Mouse (Mus musculus): Measurements from ENCODE around the gene Gsta4. TPM values are rescaled to one million over a fixed set of nuclear protein-coding genes. Genes with fewer than 3 reads are reported as not detected.
"Not testable (repeated sequence)": the region's sequence is repeated elsewhere in the genome, so short reads cannot be mapped to it uniquely, and the experiment has no call there.

Gene Gsta4
- polyA plus RNA-seq, 1 experiment = 323 TPM

DNA sequence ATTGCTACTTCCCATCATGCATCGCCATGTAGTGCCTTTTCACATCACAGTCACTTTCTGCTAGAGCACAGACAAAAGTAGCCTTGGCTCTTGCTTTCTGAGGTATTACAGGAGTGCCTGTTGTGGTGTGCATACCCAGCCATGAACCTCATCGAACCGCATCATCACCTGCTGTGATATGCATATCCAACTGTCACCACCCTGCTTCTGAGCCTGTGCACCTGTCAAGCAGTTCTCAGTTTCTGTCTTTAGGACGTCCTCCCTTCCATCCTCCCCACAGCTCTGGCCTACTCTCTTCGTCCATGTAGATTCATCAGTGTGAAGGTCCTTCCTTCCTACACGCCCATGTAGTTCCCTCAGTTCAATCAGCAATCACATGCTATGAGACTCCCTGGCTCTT is 34.4 kb upstream of the Gsta4 start:
- Histone ChIP-seq H3K27ac (ENCODE audit: insufficient read depth, low read length) (no peak overlapping the region), H3K36me3 (ENCODE audit: control insufficient read depth, insufficient read depth, low read length, poor library complexity, severe bottlenecking) (no peaks in the 10 kb centered on the region), H3K4me3 (ENCODE audit: low read depth, low read length) (no peak overlapping the region), H3K9ac (ENCODE audit: low read depth, poor library complexity, severe bottlenecking) (no peak overlapping the region), H3K4me1 (ENCODE audit: control insufficient read depth, insufficient read depth, low read length) (no peaks in the 10 kb centered on the region), H3K27me3 (ENCODE audit: control insufficient read depth, insufficient read depth, low read length, poor library complexity, severe bottlenecking) (no peaks in the 10 kb centered on the region), H3K9me3 (replicated peaks; ENCODE audit: control insufficient read depth, insufficient read depth, low read length, poor library complexity, severe bottlenecking) (no peaks in the 10 kb centered on the region)
- TF ChIP-seq EP300 (IDR thresholded peaks at IDR 0.05; ENCODE audit: insufficient read depth, low read depth, low read length) (no peak), POLR2A (IDR thresholded peaks at IDR 0.05; ENCODE audit: insufficient read depth, low read length) (no peak), CTCF (IDR thresholded peaks at IDR 0.05; ENCODE audit: low read depth, low read length) (no peak)

DNA sequence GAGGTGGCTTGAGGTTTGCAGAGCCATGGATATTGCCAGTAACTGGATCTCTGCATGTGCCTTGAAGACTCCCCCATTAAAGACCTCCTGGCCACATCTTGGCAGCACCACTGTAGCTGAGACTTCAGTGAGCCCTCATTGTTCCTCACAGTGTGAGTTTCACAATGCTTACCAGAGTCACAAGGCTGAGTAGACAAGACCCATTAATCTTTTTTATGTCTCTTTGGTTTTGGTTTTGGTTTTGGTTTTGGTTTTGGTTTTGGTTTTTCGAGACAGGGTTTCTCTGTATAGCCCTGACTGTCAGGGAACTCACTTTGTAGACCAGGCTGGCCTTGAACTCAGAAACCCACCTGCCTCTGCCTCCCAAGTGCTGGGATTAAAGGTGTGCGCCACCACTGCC is 32.8 kb upstream of the Gsta4 start:
- not testable (repeated sequence) for H3K27me3 ChIP-seq (ENCODE audit: control insufficient read depth, insufficient read depth, low read length, poor library complexity, severe bottlenecking); H3K36me3 ChIP-seq (ENCODE audit: control insufficient read depth, insufficient read depth, low read length, poor library complexity, severe bottlenecking); H3K9me3 ChIP-seq (replicated peaks; ENCODE audit: control insufficient read depth, insufficient read depth, low read length, poor library complexity, severe bottlenecking); H3K27ac ChIP-seq (ENCODE audit: insufficient read depth, low read length); H3K4me3 ChIP-seq (ENCODE audit: low read depth, low read length); H3K4me1 ChIP-seq (ENCODE audit: control insufficient read depth, insufficient read depth, low read length); H3K9ac ChIP-seq (ENCODE audit: low read depth, poor library complexity, severe bottlenecking)

DNA sequence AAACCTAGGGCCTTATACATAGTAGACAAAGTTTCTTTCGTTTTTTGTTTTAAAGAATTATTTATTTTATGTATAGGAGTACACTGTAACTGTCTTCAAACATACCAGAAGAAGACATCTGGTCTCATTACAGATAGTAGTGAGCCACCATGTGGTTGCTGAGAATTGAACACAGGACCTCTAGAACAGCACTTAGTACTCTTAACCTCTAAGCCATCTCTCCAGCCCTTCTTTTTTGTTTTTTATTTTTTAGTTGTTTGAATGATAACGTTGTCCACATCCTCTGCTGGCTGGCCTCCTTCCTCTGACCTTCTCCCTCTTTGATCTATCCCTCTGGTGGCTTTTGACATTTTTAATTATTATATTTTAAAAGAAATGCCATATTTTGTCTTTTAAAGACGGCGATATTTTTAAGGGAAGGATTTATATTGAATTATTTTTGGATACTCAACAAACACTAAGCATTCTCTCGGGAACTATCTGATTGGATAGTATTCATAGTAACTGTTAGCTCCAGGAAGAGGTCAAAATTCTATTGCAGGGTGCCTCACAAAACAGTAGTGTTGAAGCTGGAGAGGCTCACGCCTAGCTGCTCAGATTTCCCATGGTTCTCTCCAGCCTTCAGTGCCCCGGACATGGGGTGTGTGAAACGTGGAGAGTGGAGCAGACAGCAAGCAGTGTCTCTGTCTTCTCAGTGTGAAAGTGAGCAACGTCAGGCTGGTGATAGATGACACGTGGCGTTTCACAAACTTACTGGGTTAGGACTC is 28.2 kb upstream of the Gsta4 start:
- TF ChIP-seq POLR2A (IDR thresholded peaks at IDR 0.05; ENCODE audit: insufficient read depth, low read length) = no peak
- TF ChIP-seq EP300 (IDR thresholded peaks at IDR 0.05; ENCODE audit: insufficient read depth, low read depth, low read length) = no peak
- TF ChIP-seq CTCF (IDR thresholded peaks at IDR 0.05; ENCODE audit: low read depth, low read length) = no peak
- Histone ChIP-seq H3K27me3 (ENCODE audit: control insufficient read depth, insufficient read depth, low read length, poor library complexity, severe bottlenecking) (no peaks in the 10 kb centered on the region), H3K4me1 (ENCODE audit: control insufficient read depth, insufficient read depth, low read length) (no peaks in the 10 kb centered on the region), H3K9me3 (replicated peaks; ENCODE audit: control insufficient read depth, insufficient read depth, low read length, poor library complexity, severe bottlenecking) (no peaks in the 10 kb centered on the region), H3K36me3 (ENCODE audit: control insufficient read depth, insufficient read depth, low read length, poor library complexity, severe bottlenecking) (no peaks in the 10 kb centered on the region), H3K27ac (ENCODE audit: insufficient read depth, low read length) (no peak overlapping the region), H3K4me3 (ENCODE audit: low read depth, low read length) (no peak overlapping the region), H3K9ac (ENCODE audit: low read depth, poor library complexity, severe bottlenecking) (no peak overlapping the region)

DNA sequence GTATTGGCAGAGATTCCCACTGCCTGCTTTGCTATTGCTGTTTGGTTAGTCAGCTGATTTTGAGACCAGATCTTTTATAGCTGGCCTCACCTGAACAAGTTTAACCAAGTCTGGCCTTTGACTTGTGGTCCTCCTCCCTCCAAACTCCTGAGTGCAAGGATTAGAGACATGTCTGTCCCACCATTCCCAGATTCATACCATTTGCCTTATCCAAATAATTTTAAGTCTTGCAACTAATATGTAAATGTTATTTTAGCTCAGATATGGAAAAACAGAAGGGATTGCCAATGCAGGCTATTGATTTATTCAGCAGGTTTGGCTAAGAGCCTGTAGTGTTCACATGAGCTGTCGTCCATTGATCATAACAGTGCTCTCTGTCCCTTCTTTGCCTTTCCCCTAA is 25.4 kb upstream of the Gsta4 start:
- 0 out of 2 replicates have a peak, but pooled peaks cover 4% of the 10 kb centered on the region for H3K36me3 ChIP-seq (ENCODE audit: control insufficient read depth, insufficient read depth, low read length, poor library complexity, severe bottlenecking)
- H3K4me1 ChIP-seq (ENCODE audit: control insufficient read depth, insufficient read depth, low read length) = no peaks in the 10 kb centered on the region
- TF ChIP-seq EP300 (IDR thresholded peaks at IDR 0.05; ENCODE audit: insufficient read depth, low read depth, low read length) = no peak
- no peak for TF ChIP-seq POLR2A (IDR thresholded peaks at IDR 0.05; ENCODE audit: insufficient read depth, low read length)
- no peak for TF ChIP-seq CTCF (IDR thresholded peaks at IDR 0.05; ENCODE audit: low read depth, low read length)

DNA sequence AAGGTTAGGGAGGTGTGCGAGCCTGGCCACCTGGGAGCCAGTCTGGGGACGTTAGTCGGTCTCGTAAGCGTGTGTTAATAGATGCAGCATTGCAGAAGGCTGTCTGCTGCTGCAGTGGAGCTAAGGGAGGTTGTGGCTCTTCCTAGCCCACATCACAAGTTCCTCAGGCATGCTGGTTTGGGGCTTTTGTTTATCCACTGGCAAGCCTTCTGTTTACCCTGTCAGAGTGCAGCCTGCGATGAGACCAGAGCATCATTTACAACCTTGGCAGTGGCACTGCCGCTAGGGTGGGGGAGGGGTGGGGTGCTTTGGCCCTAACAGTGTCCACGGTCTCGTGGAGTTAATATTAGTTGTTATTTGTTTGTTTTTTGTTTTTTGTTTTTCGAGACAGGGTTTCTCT is 19.3 kb upstream of the Gsta4 start:
- Histone ChIP-seq H3K36me3 (ENCODE audit: control insufficient read depth, insufficient read depth, low read length, poor library complexity, severe bottlenecking) (0 out of 2 replicates have a peak, but pooled peaks cover 4% of the 10 kb centered on the region), H3K27ac (ENCODE audit: insufficient read depth, low read length) (no peak overlapping the region), H3K9me3 (replicated peaks; ENCODE audit: control insufficient read depth, insufficient read depth, low read length, poor library complexity, severe bottlenecking) (no peaks in the 10 kb centered on the region), H3K4me1 (ENCODE audit: control insufficient read depth, insufficient read depth, low read length) (peaks cover 2% of the 10 kb centered on the region), H3K9ac (ENCODE audit: low read depth, poor library complexity, severe bottlenecking) (no peak overlapping the region), H3K27me3 (ENCODE audit: control insufficient read depth, insufficient read depth, low read length, poor library complexity, severe bottlenecking) (no peaks in the 10 kb centered on the region), H3K4me3 (ENCODE audit: low read depth, low read length) (no peak overlapping the region)
- TF ChIP-seq POLR2A (IDR thresholded peaks at IDR 0.05; ENCODE audit: insufficient read depth, low read length) = no peak
- no peak for TF ChIP-seq EP300 (IDR thresholded peaks at IDR 0.05; ENCODE audit: insufficient read depth, low read depth, low read length)
- no peak for TF ChIP-seq CTCF (IDR thresholded peaks at IDR 0.05; ENCODE audit: low read depth, low read length)

More for the DNA sequence above, 25.4 kb upstream of the Gsta4 start:
- no peak overlapping the region for H3K4me3 ChIP-seq (ENCODE audit: low read depth, low read length)
- no peaks in the 10 kb centered on the region for H3K9me3 ChIP-seq (replicated peaks; ENCODE audit: control insufficient read depth, insufficient read depth, low read length, poor library complexity, severe bottlenecking)
- H3K9ac ChIP-seq (ENCODE audit: low read depth, poor library complexity, severe bottlenecking) = no peak overlapping the region
- H3K27me3 ChIP-seq (ENCODE audit: control insufficient read depth, insufficient read depth, low read length, poor library complexity, severe bottlenecking) = no peaks in the 10 kb centered on the region
- H3K27ac ChIP-seq (ENCODE audit: insufficient read depth, low read length) = no peak overlapping the region

DNA sequence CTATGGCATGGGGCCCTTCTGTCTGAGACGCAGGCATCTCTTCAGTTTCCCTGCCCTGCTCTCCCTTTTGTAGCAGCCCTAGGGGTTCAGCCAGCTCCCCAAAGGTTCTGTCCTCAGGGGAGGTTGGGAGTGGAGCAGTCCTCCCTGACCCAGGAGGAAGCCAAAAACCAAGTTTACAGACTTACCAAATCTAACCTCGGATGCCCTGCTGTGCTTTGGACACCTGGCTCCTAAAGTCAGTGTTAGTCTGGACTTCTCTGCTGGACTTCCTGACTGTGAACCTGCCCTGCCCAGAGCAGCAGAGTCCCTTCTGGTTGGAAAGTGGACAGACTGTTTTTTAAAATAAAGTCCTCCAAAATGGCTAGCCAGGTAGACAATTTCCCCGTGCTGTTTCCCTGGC is 17.8 kb upstream of the Gsta4 start:
- H3K27ac ChIP-seq (ENCODE audit: insufficient read depth, low read length) = no peak overlapping the region
- H3K27me3 ChIP-seq (ENCODE audit: control insufficient read depth, insufficient read depth, low read length, poor library complexity, severe bottlenecking) = no peaks in the 10 kb centered on the region
- H3K36me3 ChIP-seq (ENCODE audit: control insufficient read depth, insufficient read depth, low read length, poor library complexity, severe bottlenecking) = 0 out of 2 replicates have a peak, but pooled peaks cover 4% of the 10 kb centered on the region
- no peaks in the 10 kb centered on the region for H3K9me3 ChIP-seq (replicated peaks; ENCODE audit: control insufficient read depth, insufficient read depth, low read length, poor library complexity, severe bottlenecking)
- no peak overlapping the region for H3K4me3 ChIP-seq (ENCODE audit: low read depth, low read length)
- peaks cover 7% of the 10 kb centered on the region for H3K4me1 ChIP-seq (ENCODE audit: control insufficient read depth, insufficient read depth, low read length)
- H3K9ac ChIP-seq (ENCODE audit: low read depth, poor library complexity, severe bottlenecking) = no peak overlapping the region
- TF ChIP-seq CTCF (IDR thresholded peaks at IDR 0.05; ENCODE audit: low read depth, low read length) (no peak), POLR2A (IDR thresholded peaks at IDR 0.05; ENCODE audit: insufficient read depth, low read length) (no peak), EP300 (IDR thresholded peaks at IDR 0.05; ENCODE audit: insufficient read depth, low read depth, low read length) (no peak)
